Mouse (Mus musculus) midbrain, embryonic 15.5 days (tissue): ENCODE measurements at regions not wholly inside any gene's neighbourhood (a gene's known extent, or its start where the extent isn't known, plus 50 kb on each side); places are given as distances from the start of the nearest gene placed in this dataset.
"Not testable (repeated sequence)": the region's sequence is repeated elsewhere in the genome, so short reads cannot be mapped to it uniquely, and the experiment has no call there.

Experiments
- ATAC-seq: fragments of 200-750 bp; cut with Nextera tagmentation; replicated peaks from 2 replicates; pipeline ENCODE4 v1.8.0; 2017; ENCODE audit warnings: moderate TSS enrichment
- H3K27ac ChIP-seq: fragments of 300-500 bp; sonication (generic); 2 replicates; pipeline ENCODE4 v1.5.1; 2015; ENCODE audit warnings: mild to moderate bottlenecking, inconsistent platforms
- H3K27me3 ChIP-seq: fragments of 300-500 bp; sonication (generic); replicated peaks from 2 replicates; pipeline ENCODE4 v1.6.1; 2015; ENCODE audit warnings: inconsistent platforms
- H3K36me3 ChIP-seq: fragments of 300-500 bp; sonication (generic); replicated peaks from 2 replicates; pipeline ENCODE4 v1.6.1; 2015; ENCODE audit warnings: inconsistent platforms
- H3K4me1 ChIP-seq: fragments of 300-500 bp; sonication (generic); 2 replicates; pipeline ENCODE4 v1.6.1; 2015; ENCODE audit warnings: inconsistent platforms
- H3K4me2 ChIP-seq: fragments of 300-500 bp; sonication (generic); 2 replicates; pipeline ENCODE4 v1.6.1; 2015; ENCODE audit warnings: inconsistent platforms, mild to moderate bottlenecking, moderate library complexity
- H3K4me3 ChIP-seq: fragments of 300-500 bp; sonication (generic); 2 replicates; pipeline ENCODE4 v1.5.1; 2015; ENCODE audit warnings: mild to moderate bottlenecking, inconsistent platforms
- H3K9ac ChIP-seq: fragments of 300-500 bp; sonication (generic); 2 replicates; pipeline ENCODE4 v1.6.1; 2015; ENCODE audit warnings: mild to moderate bottlenecking, inconsistent platforms
- H3K9me3 ChIP-seq: fragments of 300-500 bp; sonication (generic); 2 replicates; pipeline ENCODE4 v1.6.1; 2016; ENCODE audit warnings: inconsistent platforms
- WGBS: fragments of 180-500 bp; shearing (Covaris S2); methylation state at CpG from one replicate; pipeline ENCODE4 v1.1.7; 2015; ENCODE audit warnings: mixed read lengths; 5-methylcytosine and 5-hydroxymethylcytosine counted together

- not testable (repeated sequence) for H3K4me2 ChIP-seq, H3K4me3 ChIP-seq, H3K9me3 ChIP-seq, H3K36me3 ChIP-seq, H3K9ac ChIP-seq, H3K27me3 ChIP-seq, H3K4me1 ChIP-seq, H3K27ac ChIP-seq
- ATAC-seq = peak; percentile 50
- 10% methylated on average over 1 of the region's 4 CpGs for WGBS
These were observed 496.7 kb upstream of the Olfr1507 start for GRCm38 (mm10) chr14:52992106-52992760.

GRCm38 (mm10) chr14:52991328-52991665 is 495.7 kb upstream of the Olfr1507 start:
- not testable (repeated sequence) for H3K36me3 ChIP-seq, H3K27me3 ChIP-seq, H3K9ac ChIP-seq, H3K27ac ChIP-seq, H3K9me3 ChIP-seq, H3K4me2 ChIP-seq, H3K4me3 ChIP-seq, H3K4me1 ChIP-seq
- peak; percentile 80 for ATAC-seq
- WGBS = no CpG with 5 or more reads among the region's 3 CpGs

DNA sequence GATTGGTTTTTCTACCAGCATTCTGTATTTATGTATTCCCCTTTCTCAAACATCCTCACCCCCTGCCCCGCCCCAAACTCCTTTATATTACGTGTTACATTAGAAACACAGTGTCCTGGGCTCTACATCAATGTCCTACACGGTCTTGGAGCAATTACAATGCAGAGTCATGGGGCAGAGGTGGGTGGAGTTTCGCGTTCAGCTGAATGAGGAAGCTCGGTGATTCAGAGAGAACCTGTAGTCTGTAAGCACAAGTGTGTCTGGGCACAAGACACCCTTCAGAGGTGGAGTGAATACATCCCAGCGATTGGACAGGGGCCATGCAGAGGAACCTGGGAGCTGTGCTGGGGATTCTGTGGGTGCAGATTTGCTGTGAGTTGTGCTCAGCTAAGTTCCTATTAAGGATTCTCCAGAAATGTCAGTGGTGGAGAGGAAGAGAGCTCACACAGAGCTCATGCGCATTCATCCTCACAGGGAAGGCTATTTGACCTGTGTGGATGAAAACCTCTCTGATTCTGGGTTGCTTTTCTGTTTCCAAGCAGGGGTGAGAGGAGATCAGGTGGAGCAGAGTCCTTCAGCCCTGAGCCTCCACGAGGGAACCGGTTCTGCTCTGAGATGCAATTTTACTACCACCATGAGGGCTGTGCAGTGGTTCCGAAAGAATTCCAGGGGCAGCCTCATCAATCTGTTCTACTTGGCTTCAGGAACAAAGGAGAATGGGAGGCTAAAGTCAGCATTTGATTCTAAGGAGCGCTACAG is 495.2 kb upstream of the Olfr1507 start:
- H3K9me3 ChIP-seq, H3K9ac ChIP-seq, H3K4me3 ChIP-seq, H3K4me2 ChIP-seq, H3K27ac ChIP-seq, H3K27me3 ChIP-seq, H3K4me1 ChIP-seq, H3K36me3 ChIP-seq: not testable (repeated sequence)
- ATAC-seq = peak; percentile 65
- no CpG with 5 or more reads among the region's 12 CpGs for WGBS

DNA sequence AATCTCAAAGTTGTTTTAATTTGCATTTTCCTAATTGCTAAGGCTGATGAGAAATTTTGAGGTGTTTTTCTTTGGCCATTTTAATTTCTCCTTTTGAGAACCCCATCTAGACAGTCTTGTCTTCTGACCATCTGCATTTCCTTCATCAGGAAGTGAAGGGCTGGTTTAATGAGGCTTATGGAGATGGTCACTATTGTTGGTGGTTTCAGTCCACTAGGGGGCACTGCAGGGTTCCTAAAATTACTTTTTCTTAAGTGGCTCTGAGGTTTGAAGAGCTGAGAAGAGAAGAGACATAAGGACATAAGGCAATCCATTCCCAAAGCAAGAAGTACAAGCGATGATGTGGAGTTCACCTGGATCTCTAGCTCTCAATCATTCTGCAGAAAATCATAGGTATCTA is 494.4 kb upstream of the Olfr1507 start:
- H3K36me3 ChIP-seq, ATAC-seq, H3K9me3 ChIP-seq, H3K4me3 ChIP-seq, H3K9ac ChIP-seq, H3K27me3 ChIP-seq, H3K4me1 ChIP-seq, H3K27ac ChIP-seq, H3K4me2 ChIP-seq: not testable (repeated sequence)
- 74% methylated on average over 1 of the region's 1 CpGs for whole genome bisulfite sequencing

DNA sequence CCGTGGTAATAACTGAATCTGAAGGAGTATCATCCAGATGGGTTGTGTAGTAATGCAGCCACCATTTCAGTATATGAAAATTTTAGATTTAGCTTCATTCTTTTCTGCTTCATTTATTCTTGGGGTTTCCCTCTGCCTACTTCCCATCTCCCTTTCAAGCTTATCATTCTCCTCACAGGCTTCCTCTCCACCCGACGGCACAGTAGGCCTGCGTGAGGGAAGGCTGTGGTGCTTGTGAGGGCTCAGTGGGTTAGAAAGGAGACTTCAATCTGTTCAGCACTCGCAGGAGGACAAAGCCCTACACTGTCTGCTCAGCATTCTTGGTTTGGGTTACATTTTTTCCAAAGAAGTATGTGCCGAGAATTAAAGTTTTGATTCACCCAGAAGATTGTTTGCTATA is 493.0 kb upstream of the Olfr1507 start:
- not testable (repeated sequence) for H3K4me2 ChIP-seq, H3K4me3 ChIP-seq, H3K36me3 ChIP-seq, H3K9me3 ChIP-seq, H3K27ac ChIP-seq, H3K27me3 ChIP-seq, H3K4me1 ChIP-seq, H3K9ac ChIP-seq, ATAC-seq
- WGBS = no CpG with 5 or more reads among the region's 6 CpGs

DNA sequence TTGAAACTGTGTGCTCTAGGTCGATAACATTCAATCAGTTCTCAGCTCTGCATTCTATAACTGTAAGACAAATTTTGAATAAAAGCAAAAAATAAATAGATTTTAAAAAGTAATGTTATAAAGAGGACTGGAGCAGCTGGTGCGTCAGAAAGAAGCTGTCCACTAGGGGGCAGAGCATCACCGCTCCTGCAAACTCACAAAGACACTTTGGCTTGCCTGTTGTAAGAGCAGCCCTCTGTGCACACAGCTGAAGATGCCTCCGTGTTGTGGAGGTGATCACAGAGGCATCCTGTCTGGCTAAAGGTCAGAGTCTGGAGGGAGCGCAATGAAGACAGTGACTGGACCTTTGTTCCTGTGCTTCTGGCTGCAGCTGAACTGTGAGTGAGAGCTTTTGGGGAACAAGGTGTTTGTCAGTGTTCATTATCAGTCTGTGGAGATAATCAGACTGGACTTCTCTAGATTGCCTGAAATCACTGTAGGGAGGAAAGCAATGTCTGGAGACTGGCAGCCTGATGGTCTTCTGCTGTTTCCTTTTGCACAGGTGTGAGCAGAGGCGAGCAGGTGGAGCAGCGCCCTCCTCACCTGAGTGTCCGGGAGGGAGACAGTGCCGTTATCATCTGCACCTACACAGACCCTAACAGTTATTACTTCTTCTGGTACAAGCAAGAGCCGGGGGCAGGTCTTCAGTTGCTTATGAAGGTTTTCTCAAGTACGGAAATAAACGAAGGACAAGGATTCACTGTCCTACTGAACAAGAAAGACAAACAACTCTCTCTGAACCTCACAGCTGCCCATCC is 476.9 kb upstream of the Olfr1507 start:
- not testable (repeated sequence) for H3K4me2 ChIP-seq, H3K9me3 ChIP-seq, H3K27ac ChIP-seq, H3K36me3 ChIP-seq, H3K4me3 ChIP-seq, H3K27me3 ChIP-seq, H3K4me1 ChIP-seq, H3K9ac ChIP-seq
- no CpG with 5 or more reads among the region's 12 CpGs for WGBS
- peak; percentile 95 for ATAC-seq

DNA sequence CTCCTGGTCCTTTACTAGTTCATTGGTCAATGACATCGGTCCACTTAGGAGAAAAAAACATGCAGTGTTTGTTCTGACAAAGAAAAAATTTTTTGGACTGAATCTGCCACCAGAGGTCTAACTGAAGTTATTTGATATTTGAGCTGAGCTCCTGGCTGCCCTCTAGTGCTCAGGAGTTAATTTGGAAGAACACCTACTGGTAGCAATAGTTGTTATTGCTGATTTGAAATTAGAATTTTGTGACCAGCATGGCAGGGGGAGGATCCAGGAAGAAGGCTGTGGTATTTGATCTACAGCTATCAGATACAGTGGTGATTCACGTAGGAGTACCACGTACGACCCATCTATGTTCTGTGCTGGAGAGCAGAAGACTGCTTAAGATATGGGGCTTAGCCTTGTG is 466.6 kb upstream of the Olfr1507 start:
- H3K27ac ChIP-seq, H3K9me3 ChIP-seq, H3K36me3 ChIP-seq, H3K9ac ChIP-seq, H3K4me1 ChIP-seq, H3K4me3 ChIP-seq, ATAC-seq, H3K27me3 ChIP-seq, H3K4me2 ChIP-seq: not testable (repeated sequence)
- WGBS = 83% methylated on average over 3 of the region's 4 CpGs

- not testable (repeated sequence) for H3K4me3 ChIP-seq
- 100% methylated on average over 1 of the region's 2 CpGs for WGBS
These were observed 461.0 kb upstream of the Olfr1507 start for GRCm38 (mm10) chr14:52956515-52956914.

DNA sequence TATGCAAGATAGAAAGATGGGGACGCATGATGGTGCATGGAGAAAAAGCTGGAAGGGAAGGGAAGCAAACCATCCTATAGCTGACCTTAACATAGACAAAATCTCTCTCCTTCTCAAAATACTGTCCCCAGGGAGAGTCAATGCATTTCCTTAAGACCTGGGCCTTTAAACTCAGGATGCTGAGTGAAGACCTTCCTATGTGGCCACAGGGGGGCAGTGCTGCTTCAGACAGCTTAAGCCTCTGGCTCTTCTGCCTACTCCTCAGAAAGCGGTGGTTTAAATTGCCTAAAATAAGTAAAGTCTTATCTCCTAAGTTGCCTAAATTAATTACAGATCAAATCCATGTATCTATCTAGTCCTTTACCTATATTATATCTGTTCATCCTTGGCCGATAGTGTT is 449.4 kb upstream of the Olfr1507 start:
- H3K27ac ChIP-seq, H3K4me2 ChIP-seq, H3K4me1 ChIP-seq, H3K9ac ChIP-seq, H3K27me3 ChIP-seq, H3K9me3 ChIP-seq, ATAC-seq, H3K4me3 ChIP-seq, H3K36me3 ChIP-seq: not testable (repeated sequence)
- no CpG with 5 or more reads among the region's 3 CpGs for WGBS

More at GRCm38 (mm10) chr14:52956515-52956914, 461.0 kb upstream of the Olfr1507 start:
- not testable (repeated sequence) for H3K27ac ChIP-seq, H3K9me3 ChIP-seq, H3K9ac ChIP-seq, H3K4me1 ChIP-seq, H3K36me3 ChIP-seq, ATAC-seq, H3K4me2 ChIP-seq, H3K27me3 ChIP-seq

DNA sequence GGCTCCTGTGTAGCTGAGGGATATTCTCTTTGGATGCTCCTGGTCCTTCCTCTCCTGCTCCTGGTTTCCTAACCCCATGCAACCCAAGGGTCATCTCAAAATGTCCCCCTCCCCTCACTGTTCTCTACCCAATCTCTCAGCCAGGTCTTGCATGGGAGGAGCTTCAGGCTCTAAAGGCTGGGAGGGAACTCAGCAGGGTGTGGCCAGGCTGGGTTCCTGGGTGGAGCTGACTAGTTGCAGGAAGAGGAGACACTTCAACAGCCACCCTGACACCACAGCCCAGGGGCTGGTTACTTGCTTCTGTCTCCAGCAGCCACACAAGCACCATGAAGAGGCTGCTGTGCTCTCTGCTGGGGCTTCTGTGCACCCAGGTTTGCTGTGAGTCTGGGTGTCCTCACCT is 446.9 kb upstream of the Olfr1507 start:
- not testable (repeated sequence) for H3K36me3 ChIP-seq, H3K4me3 ChIP-seq, H3K9me3 ChIP-seq, H3K9ac ChIP-seq, H3K4me1 ChIP-seq, H3K27ac ChIP-seq, H3K4me2 ChIP-seq, H3K27me3 ChIP-seq, ATAC-seq

- not testable (repeated sequence) for H3K9ac ChIP-seq, H3K4me2 ChIP-seq, H3K27ac ChIP-seq, H3K4me3 ChIP-seq, ATAC-seq, H3K27me3 ChIP-seq, H3K36me3 ChIP-seq, H3K4me1 ChIP-seq, H3K9me3 ChIP-seq
- no CpG with 5 or more reads among the region's 1 CpGs for WGBS
These were observed 446.2 kb upstream of the Olfr1507 start for GRCm38 (mm10) chr14:52941747-52942146.

DNA sequence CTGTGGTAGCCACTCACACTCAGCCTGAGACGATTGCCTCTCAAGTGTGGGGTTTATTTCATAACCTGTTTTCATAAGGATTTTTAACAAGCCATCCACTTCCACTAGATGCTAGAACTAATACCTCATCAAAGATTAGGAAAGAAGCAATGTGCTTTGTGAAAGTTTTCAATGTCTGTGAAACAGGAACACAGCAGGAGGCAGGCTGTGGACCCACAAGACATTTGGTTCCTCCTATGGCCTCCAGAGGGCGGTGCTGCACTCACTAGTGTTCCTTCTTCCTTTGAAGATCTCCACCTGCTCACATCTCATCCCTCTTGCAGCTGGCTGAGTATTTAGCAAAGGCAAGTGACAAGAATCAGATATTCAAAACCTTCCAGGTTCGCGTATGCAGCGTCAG is 424.6 kb upstream of the Olfr1507 start:
- not testable (repeated sequence) for H3K4me1 ChIP-seq, H3K27ac ChIP-seq, ATAC-seq, H3K4me2 ChIP-seq, H3K36me3 ChIP-seq, H3K4me3 ChIP-seq, H3K27me3 ChIP-seq, H3K9me3 ChIP-seq, H3K9ac ChIP-seq
- WGBS = no CpG with 5 or more reads among the region's 5 CpGs

GRCm38 (mm10) chr14:52913814-52914213 is 418.3 kb upstream of the Olfr1507 start:
- H3K9me3 ChIP-seq, H3K27me3 ChIP-seq, ATAC-seq, H3K9ac ChIP-seq, H3K4me3 ChIP-seq, H3K4me2 ChIP-seq, H3K36me3 ChIP-seq, H3K27ac ChIP-seq, H3K4me1 ChIP-seq: not testable (repeated sequence)
- WGBS = no CpG with 5 or more reads among the region's 1 CpGs
